ENCODE assay signal across 27 mouse cellular contexts in genomic region chr6:144163501-144163900, GRCm38 (mm10).
"Had no signal": no experiment of that assay in that cellular context is flagged by ENCODE, and none has a peak within 500 bp of the region (broad histone marks: within the 10 kb centered on the region; RNA-seq: fewer than 3 reads in every experiment).

No protein-coding gene starts in this region.

- H3K9ac ChIP-seq: heart, embryonic 13.5 days; heart, embryonic 15.5 days; hindbrain, embryonic 12.5 days; hindbrain, embryonic 15.5 days; kidney, embryonic 15.5 days; limb, embryonic 12.5 days; liver, embryonic 13.5 days; liver, embryonic 15.5 days had no signal

- ATAC-seq: hindbrain, postnatal 0 days; intestine, embryonic 16.5 days had no signal

- H3K4me3 ChIP-seq: heart, adult 2 months; heart, embryonic 13.5 days; heart, embryonic 15.5 days; hindbrain, embryonic 12.5 days; hindbrain, embryonic 15.5 days; kidney, embryonic 15.5 days; layer of hippocampus, adult 2 months; limb, embryonic 10.5 days; limb, embryonic 12.5 days; liver, embryonic 13.5 days; liver, embryonic 15.5 days had no signal

- H3K4me1 ChIP-seq: heart, embryonic 15.5 days; liver, embryonic 13.5 days; liver, embryonic 15.5 days had no signal

- H3K9me3 ChIP-seq: heart, embryonic 13.5 days; heart, embryonic 15.5 days; hindbrain, embryonic 12.5 days; hindbrain, embryonic 15.5 days; kidney, embryonic 15.5 days; limb, embryonic 10.5 days; limb, embryonic 12.5 days; liver, embryonic 13.5 days; liver, embryonic 15.5 days had no signal

- H3K4me2 ChIP-seq: heart, embryonic 11.5 days; heart, embryonic 13.5 days; heart, embryonic 15.5 days; hindbrain, embryonic 12.5 days; hindbrain, embryonic 15.5 days; kidney, embryonic 15.5 days; limb, embryonic 12.5 days; liver, embryonic 11.5 days; liver, embryonic 13.5 days; liver, embryonic 15.5 days had no signal

- H3K27me3 ChIP-seq: heart, embryonic 13.5 days; heart, embryonic 15.5 days; hindbrain, embryonic 12.5 days; hindbrain, embryonic 15.5 days; kidney, embryonic 15.5 days; limb, embryonic 12.5 days; liver, embryonic 13.5 days; liver, embryonic 15.5 days had no signal

- DNase-seq: gastrocnemius, postnatal 14 days; gastrocnemius, postnatal 36 days; heart, adult 11 months; heart, adult 2 months; heart, postnatal 14 days; heart, postnatal 36 days; kidney, adult 11 months; kidney, adult 2 months; kidney, adult 9 months; kidney, postnatal 14 days; kidney, postnatal 36 days; liver; liver, embryonic 13.5 days had no signal

- H3K27ac ChIP-seq: heart, adult 2 months; heart, embryonic 13.5 days; heart, embryonic 15.5 days; hindbrain, embryonic 12.5 days; hindbrain, embryonic 15.5 days; hindbrain, postnatal 0 days; kidney, embryonic 15.5 days; kidney, postnatal 0 days; layer of hippocampus, adult 2 months; limb, embryonic 10.5 days; limb, embryonic 12.5 days; liver, embryonic 13.5 days; liver, embryonic 15.5 days had no signal

- H3K36me3 ChIP-seq: heart, embryonic 13.5 days; heart, embryonic 15.5 days; hindbrain, embryonic 12.5 days; hindbrain, embryonic 15.5 days; kidney, embryonic 15.5 days; limb, embryonic 10.5 days; liver, embryonic 13.5 days; liver, embryonic 15.5 days had no signal
